Mouse (Mus musculus): ENCODE results near the gene Carnmt1.

Carnmt1 gene

GRCm38 (mm10) chr19:18654330-18654729 is 16.2 kb upstream of the Carnmt1 start:
- DNase-seq (ENCODE audit: low spot score): no peak

GRCm38 (mm10) chr19:18654984-18655383 is 15.6 kb upstream of the Carnmt1 start:
- no peak for DNase-seq (ENCODE audit: low spot score)

- no peak for DNase-seq (ENCODE audit: low spot score)
Observed at GRCm38 (mm10) chr19:18655999-18656398, 14.6 kb upstream of the Carnmt1 start.

- DNase-seq (ENCODE audit: low spot score): no peak
Observed at GRCm38 (mm10) chr19:18658473-18658872, 12.1 kb upstream of the Carnmt1 start.

- DNase-seq (ENCODE audit: low spot score): no peak
Observed at GRCm38 (mm10) chr19:18659349-18659748, 11.2 kb upstream of the Carnmt1 start.

GRCm38 (mm10) chr19:18660466-18660865 is 10.1 kb upstream of the Carnmt1 start:
- DNase-seq (ENCODE audit: low spot score): no peak

- DNase-seq (ENCODE audit: low spot score): no peak
Observed at GRCm38 (mm10) chr19:18661683-18662082, 8.9 kb upstream of the Carnmt1 start.

GRCm38 (mm10) chr19:18663904-18664303 is 6.7 kb upstream of the Carnmt1 start:
- DNase-seq (ENCODE audit: low spot score): no peak

GRCm38 (mm10) chr19:18666966-18667365 is 3.6 kb upstream of the Carnmt1 start:
- no peak for DNase-seq (ENCODE audit: low spot score)

- DNase-seq (ENCODE audit: low spot score): no peak
Observed at GRCm38 (mm10) chr19:18669551-18669950, 1.0 kb upstream of the Carnmt1 start.

- DNase-seq (ENCODE audit: low spot score): peak; percentile 28
Observed at GRCm38 (mm10) chr19:18671056-18671741, 635 bp downstream of the Carnmt1 start.

- DNase-seq (ENCODE audit: low spot score): no peak
Observed at GRCm38 (mm10) chr19:18672498-18672897, 1.9 kb downstream of the Carnmt1 start.

- no peak for DNase-seq (ENCODE audit: low spot score)
Observed at GRCm38 (mm10) chr19:18673116-18673515, 2.6 kb downstream of the Carnmt1 start.

GRCm38 (mm10) chr19:18682142-18682541 is 11.6 kb downstream of the Carnmt1 start:
- DNase-seq (ENCODE audit: low spot score): no peak

GRCm38 (mm10) chr19:18687556-18687955 is 17.0 kb downstream of the Carnmt1 start:
- DNase-seq (ENCODE audit: low spot score): no peak

- no peak for DNase-seq (ENCODE audit: low spot score)
Observed at GRCm38 (mm10) chr19:18692176-18692575, 21.6 kb downstream of the Carnmt1 start.

GRCm38 (mm10) chr19:18692768-18693167 is 22.2 kb downstream of the Carnmt1 start:
- no peak for DNase-seq (ENCODE audit: low spot score)

GRCm38 (mm10) chr19:18695116-18695515 is 24.6 kb downstream of the Carnmt1 start:
- no peak for DNase-seq (ENCODE audit: low spot score)

- DNase-seq (ENCODE audit: low spot score): no peak
Observed at GRCm38 (mm10) chr19:18695552-18695951, 25.0 kb downstream of the Carnmt1 start.

- DNase-seq (ENCODE audit: low spot score): no peak
Observed at GRCm38 (mm10) chr19:18708101-18708500, 37.5 kb downstream of the Carnmt1 start.

GRCm38 (mm10) chr19:18710903-18711302 is 40.3 kb downstream of the Carnmt1 start:
- DNase-seq (ENCODE audit: low spot score): no peak

- no peak for DNase-seq (ENCODE audit: low spot score)
Observed at GRCm38 (mm10) chr19:18711589-18711988, 41.0 kb downstream of the Carnmt1 start.

- no peak for DNase-seq (ENCODE audit: low spot score)
Observed at GRCm38 (mm10) chr19:18712153-18712865, 41.7 kb downstream of the Carnmt1 start.

GRCm38 (mm10) chr19:18712866-18713300 is 42.3 kb downstream of the Carnmt1 start, which contains the start of gene D030056L22Rik:
D030056L22Rik (plus strand) TSS chr19:18713193.
- DNase-seq (ENCODE audit: low spot score): peak; percentile 94

Measured in left cerebral cortex, adult 11 months (tissue).